Mouse (Mus musculus): ENCODE measurements around the gene Foxp3.
A peak's percentile ranks its signal among the peaks of the same experiment; 100 is the strongest.

Foxp3 gene

DNA sequence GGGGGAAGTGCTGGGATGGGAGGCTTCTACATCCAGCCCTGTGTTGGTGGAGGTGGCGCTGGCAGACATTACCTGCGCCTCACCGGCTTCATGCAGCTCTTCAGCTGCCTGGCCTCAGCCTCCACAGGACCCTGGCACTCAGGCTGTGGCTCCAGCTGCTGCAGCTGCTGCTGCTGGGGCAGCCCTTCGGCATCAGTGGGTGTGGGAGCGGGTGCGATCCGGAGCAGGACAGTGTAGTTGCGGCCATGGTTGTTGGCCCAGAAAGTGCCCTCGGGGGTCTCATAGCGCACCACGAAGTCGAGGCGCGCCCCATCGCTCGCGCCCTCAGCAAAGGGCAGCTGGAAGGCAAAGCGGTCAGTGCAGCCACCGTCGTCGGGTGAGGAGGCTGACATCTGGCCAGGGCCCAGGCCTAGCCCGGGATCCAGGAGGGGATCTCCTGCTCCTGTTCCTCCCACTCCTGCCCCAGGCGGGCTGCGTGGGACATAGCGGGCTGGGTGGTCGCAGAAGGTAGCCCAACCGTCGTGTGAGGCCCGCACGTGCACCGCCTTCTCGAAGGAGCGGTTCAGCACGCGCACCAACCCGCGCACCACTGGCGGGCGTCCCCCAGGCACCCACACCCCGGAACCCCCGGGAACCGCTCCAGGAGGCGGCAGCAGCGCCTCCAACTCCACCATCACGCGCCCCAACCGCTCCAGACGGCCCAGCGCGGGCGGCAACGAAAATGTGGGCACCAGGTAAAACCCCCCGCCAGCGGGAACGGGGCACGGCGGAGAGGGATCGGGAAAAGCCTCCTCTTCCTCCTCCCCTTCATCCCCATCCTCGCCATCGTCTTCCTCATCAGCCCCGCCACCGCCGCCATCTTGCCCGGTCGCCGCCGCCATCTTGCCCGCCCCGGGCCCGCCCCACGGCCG lies at the start of gene Foxp3:
Gene Foxp3, plus strand, starts transcription at position 469 of the 911 bp plus-strand sequence.
- no peak for DNase-seq (ENCODE audit: low spot score)

DNA sequence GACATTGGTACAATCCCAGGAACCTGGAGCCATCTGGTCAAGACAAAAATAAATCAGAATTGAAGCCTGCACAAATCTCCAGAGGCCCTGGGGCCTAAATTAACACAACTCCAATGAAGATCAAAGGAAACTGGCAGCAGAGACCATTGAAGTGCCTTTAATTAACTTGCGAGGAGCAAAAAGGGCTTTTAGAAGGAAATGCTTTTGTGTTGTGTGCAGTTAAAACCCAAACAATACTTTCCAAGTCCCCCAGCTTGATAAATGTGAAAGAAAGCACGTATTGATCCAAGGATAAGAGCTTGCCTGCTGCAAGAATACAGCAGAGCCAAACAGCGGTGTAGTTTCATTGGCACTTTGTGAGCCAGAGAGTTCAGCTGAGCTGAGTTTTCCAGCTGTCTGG lies 48.5 kb upstream of the Foxp3 start:
- DNase-seq (ENCODE audit: low spot score), result no peak

DNA sequence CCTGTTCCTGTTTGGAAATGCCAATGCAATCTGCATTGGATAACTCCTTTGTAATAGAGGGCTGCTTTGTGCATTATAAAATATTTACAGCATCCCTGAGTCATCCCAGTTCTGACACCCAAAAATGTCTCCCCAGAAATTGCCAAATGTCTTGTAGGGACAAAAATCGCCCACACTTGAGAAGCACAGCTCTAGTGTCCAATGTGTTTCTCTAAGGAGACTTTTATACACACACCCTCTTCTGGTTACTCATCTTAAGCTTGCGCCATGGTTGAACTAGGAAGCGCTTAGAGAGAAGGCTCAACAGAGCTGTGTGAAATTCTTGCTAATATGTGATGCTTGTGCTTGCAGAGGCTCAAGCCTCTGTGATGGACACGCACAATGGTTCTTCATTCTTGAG lies 20.0 kb upstream of the Foxp3 start:
- DNase-seq (ENCODE audit: low spot score), result no peak

DNA sequence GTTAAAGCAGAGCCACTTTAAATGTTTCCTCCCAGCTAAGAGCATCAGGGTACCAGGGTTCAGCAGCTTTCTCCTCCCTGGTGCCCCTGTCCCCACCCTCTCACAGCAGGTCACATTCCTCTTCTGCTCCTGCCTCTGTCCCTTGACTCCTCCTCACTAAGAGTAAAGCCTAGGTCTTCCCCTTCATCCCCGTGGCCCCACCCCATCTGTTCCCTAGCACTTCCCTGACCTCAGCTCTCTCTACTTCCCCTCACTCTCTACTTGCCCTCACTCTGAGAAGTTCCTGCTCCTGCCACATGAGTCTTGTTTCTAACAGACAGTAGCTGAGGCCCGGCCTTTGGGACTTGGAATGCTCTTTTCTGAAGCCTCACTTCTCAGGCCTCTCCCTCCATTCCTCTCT lies 10.4 kb upstream of the Foxp3 start:
- no peak for DNase-seq (ENCODE audit: low spot score)

DNA sequence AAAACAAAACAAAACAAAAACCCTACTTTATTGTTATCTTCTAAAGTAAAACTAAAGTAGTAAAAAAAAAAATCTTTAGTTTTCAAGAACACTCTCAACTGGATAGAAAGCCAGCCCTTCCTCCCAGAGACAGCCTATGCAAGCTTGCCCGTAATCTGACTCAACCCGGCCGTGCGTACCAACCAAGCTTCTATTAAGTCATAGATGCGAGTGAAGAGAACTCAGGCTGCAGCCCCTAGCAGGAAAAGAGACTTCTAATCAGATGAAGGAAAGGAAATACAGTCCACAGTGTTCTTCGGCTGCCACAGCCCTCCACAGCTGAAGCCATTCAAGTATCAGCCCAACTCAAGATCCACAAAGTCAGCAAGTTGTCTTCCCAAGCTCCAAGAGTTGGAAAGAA lies 7.1 kb upstream of the Foxp3 start:
- no peak for DNase-seq (ENCODE audit: low spot score)

DNA sequence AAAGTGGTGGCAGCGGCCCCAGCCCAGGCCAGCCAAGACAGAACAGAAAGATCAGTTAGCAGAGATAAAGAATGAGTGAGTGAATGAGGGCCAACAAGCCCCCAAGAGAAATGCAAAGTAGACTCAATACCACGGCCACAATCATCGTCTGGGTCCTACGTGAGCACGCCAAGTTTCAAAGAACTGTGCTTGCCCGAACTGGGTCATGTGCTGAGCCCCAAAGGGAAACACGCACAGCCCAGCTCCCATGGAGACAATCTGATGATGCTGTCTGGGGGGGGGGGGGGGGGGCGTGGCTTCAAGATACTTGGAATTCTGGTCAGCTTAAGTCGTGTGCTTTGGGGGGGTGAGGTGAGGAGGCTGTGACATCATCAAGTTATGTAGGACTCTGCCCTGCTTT lies 6.0 kb upstream of the Foxp3 start:
- DNase-seq (ENCODE audit: low spot score), result no peak

DNA sequence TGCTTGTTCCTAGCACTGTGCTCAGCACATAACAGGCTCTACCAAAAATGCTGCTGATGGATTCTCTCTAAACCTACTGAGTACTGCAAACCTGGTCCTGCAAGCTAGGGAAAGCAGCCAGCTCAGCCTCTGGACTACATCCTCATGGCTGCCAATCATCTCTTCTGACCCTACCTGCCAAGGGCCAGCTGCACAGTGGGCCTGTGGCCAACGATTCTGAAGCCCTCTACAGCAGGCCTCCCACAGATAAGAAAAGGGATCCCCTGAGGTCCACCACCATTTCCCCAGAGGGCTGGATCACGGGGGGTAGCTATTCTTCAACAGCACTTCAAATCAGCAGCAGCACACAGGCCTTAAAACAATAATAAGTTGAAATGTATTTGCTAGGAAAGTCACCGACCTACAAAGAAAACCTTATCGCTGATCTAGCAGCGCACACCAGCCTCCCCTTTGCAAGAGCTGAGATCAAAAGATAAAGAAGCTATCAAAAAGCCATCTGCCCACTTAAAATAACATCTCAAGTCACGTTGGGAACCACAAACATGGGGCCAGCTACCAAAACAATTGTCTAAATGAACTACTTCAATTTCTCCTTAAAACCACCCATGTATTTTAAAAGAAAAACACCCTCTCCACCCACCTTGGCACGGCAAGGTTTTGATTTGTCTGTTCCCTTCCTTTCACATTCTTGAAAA lies 2.8 kb upstream of the Foxp3 start:
- no peak for DNase-seq (ENCODE audit: low spot score)

DNA sequence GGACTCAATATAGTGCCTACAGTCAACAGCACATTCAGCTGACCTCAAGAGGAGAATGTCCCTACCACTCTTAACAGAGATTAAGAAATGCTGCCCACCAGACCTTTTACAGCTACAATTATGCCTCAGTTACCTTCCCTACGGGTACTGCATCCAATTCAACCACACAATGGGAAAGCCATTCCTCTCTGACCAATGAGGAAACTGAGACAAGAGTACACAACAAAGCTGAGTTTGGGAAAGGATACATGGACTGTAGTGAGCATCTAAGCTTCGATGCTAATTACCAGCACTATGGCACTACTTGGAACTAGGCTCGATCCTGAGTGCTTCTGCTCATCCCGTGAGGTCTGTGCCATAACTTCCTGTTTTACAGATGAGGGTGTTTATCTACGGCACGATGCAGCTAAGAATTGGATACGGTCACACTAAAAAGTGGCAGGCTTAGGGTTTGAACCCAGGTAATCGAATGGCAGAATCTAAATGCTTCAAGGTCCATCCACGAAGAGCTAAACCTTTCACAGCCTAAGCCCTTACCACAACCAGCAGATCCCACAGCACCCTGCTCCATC lies 1.8 kb upstream of the Foxp3 start:
- no peak for DNase-seq (ENCODE audit: low spot score)

DNA sequence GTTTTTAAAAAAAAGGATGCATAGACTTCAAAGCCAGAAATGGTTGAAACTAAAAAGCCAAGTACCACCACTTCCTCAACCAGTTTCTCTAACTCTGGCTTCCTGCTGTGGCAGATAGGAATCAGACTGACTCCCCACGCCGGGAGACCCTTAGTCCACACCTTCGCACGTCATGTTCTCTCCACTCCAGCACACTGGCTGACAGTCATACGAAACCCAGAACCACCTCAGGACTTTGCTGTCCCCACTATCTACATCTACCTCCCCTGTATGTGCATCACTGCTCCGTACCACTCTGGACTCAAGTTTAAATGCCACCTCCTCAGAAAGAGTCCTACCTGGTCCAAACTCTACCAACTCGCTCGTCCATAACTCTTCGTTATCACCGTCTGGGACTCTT lies 978 bp upstream of the Foxp3 start:
- DNase-seq (ENCODE audit: low spot score), result no peak

DNA sequence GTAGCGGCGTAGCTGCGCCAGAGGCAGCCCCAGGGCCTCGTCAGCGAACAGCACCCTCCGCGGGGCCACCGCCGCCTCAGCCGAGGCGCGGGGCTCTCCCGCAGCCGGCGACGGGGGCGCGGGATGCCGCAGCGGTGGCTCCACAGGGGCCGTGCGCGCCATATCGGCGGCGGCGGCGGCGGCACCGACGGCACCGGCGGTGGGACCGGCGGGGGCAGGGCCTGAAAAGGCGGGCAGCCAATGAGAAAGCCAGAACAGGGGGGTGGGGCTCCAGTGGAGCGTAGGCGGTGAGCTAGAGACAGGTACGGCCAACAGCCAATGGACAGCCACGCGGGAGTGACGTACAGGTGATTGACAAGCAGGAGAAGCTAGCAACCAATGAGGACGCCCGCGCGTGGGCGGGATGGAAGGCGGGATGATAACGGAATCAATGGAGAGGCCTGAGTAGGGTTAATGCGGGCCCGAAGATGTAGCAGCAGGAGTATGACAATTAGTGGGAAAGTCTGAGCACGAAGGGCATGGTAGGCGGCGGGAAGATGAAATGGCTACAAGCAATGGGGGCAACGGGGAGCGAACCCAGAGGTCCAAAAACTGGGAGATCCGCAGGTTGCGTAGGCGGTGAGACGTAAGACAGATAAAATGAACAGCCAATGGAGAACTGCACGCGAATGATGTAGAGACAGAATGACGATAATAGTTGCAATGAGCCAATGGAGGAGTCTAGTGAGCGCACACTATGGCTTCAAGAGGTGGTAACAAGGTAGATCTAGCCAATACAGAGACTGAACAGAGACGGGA lies 842 bp downstream of the Foxp3 start, which contains the start of gene Ppp1r3f:
Gene Ppp1r3f, minus strand, starts transcription at position 197 of the 798 bp plus-strand sequence.
- DNase-seq (ENCODE audit: low spot score), result peak; percentile 93

DNA sequence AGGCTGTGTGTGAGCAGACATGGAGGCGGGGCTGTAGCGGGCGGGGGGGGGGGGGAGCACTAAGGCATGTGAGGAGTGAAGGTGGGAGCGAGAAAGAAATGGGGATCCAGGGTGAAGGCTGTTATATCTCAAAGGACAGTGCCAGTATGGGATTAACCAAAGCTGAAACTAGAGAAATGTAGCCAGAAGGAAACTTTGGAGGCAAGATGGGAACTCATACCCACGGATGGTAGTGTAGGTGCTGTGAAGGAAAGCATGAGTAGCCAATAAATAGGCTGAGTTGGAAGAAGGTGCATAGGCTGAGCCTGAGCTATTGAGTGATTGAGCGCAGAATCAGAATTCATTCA lies 1.4 kb downstream of the Foxp3 start:
- DNase-seq (ENCODE audit: low spot score), result no peak

DNA sequence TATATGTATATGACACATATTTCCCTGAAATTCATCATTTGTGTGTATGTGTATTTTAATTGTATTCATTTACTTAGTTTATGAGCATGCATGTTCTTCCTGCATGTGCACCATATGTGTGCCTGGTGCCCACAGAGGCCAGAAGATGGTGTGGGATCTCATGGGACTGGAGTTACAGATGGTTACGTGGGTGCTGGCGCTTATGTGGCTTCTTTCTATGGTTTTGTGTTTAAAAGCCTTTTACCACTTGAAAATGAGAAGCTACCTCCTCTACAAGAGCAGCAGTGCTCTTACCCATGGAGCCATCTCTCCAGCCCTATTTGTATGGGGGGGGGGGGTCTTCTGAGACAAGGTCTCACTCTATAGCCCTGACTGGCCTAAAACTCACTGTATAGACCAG lies 7.7 kb downstream of the Foxp3 start:
- DNase-seq (ENCODE audit: low spot score), result no peak

DNA sequence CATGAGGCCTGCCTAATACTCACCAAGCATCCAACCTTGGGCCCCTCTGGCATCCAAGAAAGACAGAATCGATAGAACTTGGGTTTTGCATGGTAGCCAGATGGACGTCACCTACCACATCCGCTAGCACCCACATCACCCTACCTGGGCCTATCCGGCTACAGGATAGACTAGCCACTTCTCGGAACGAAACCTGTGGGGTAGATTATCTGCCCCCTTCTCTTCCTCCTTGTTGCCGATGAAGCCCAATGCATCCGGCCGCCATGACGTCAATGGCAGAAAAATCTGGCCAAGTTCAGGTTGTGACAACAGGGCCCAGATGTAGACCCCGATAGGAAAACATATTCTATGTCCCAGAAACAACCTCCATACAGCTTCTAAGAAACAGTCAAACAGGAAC lies 10.4 kb downstream of the Foxp3 start:
- no peak for DNase-seq (ENCODE audit: low spot score)

DNA sequence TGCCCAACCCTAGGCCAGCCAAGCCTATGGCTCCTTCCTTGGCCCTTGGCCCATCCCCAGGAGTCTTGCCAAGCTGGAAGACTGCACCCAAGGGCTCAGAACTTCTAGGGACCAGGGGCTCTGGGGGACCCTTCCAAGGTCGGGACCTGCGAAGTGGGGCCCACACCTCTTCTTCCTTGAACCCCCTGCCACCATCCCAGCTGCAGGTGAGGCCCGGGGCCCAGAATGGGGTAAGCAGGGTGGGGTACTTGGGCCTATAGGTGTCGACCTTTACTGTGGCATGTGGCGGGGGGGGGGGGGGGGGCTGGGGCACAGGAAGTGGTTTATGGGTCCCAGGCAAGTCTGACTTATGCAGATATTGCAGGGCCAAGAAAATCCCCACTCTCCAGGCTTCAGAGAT lies 12.9 kb downstream of the Foxp3 start:
- no peak for DNase-seq (ENCODE audit: low spot score)

DNA sequence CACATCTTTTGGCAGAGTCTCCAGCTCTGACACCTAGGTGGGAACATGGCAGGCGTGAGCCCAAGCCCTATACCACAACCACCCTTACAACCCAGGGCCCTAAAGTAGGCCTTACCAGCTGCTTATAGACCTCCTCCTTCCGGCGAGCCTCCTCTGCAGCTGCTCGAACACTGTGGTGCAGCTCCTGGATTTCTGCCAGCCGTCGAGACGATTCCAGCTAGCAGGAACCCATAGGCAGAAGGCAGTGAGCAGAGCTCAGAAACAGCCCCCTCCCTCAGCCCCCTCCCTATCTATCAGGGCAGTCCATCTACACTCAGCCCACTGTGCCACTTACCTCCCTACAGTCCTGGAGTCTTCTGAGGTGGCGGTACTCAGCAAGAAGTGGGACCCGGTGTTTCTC lies 21.9 kb downstream of the Foxp3 start:
- no peak for DNase-seq (ENCODE audit: low spot score)

DNA sequence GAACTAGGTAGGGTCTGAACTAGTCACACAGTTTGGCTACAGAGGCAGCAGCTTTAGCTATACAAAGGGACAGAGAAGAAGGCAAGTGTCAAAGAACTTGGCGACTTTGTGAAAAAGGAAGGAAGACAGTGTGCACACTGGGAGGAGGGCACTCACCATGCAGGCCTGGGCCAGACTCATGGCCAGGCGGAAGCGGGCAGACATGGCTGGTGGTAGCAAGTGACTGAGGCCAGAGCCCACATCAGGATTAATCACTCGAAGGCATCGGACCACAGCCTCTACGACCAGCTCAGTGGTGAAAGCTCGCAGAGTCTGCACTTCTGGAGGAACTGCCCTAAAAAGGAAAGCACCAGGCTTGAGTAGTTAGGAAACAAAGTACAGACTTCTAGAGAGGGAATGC lies 30.6 kb downstream of the Foxp3 start:
- DNase-seq (ENCODE audit: low spot score), result no peak

DNA sequence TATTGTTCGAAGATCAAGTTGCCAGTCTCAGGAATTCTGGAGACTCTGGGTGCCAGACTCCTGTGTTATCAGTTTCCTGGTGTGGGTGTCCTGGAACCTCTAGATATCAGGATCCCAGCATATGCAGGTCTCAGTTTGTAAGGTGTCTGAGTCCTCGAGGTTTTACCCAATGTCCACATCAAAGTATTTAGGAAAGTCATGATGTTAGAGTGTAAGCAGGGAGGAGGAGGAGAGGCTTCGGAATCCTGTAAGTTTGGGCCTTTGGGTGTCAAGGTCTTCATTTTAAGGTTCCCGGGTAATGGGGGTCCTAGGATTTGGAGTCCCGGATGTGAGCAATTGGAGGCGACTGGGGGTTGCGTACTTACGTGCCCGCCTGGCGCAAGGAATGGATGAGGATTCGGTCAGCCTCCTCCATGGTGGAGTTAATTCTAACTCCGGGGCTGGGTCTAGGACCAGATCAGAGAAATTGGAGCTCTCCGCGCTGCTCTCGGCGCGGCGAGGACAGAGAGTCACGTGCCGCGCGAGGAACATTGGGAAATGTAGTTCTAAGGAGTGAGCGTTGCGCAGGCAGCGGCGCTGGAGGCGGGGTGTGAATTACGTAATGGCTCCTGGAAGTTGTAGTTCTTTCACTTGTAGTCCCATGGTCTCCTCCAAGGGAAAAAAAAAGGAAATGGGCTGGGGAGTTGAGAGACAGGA lies 31.6 kb downstream of the Foxp3 start, which contains the start of gene Ccdc22:
Gene Ccdc22, minus strand, starts transcription at position 639 of the 696 bp plus-strand sequence.
- peak; percentile 77 for DNase-seq (ENCODE audit: low spot score)

DNA sequence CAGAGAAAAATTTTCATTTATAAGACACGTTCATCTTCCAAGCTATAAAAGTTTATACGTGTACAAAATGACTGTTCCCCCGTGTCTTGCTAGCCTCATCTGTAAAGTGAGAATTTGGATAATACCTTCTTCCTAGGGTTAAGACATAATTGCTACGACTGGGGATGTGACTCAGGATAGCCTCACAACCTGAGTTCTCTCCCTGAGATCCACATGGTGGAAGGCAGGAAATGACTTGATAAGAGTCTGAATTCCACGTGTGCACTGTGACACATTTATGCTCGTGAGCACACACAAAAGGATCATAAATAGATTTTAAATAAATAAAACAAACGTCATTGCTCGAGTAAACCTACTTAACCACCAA lies 32.1 kb downstream of the Foxp3 start:
- no peak for DNase-seq (ENCODE audit: low spot score)

DNA sequence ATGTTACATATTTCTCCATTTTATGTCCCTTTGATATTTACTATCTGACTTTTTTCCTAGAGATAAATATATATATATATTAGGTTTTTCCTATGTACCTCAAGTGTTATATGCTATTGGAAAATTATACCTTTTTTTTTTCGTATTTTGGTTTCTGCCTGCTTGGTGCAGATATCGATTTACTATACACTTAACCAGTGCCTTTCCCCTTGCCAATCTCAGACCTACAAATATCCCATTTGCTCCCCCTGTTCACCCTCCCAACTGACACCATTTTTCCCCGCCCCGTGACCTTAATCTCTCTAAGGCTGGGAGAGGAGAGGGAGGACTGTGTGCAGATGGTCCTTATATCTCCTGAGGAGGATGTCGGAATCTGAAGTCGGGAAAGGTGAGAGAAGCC lies 33.3 kb downstream of the Foxp3 start, which contains the start of gene Cacna1f:
Gene Cacna1f, plus strand, starts transcription at position 301 of the 400 bp plus-strand sequence.
- no peak for DNase-seq (ENCODE audit: low spot score)

DNA sequence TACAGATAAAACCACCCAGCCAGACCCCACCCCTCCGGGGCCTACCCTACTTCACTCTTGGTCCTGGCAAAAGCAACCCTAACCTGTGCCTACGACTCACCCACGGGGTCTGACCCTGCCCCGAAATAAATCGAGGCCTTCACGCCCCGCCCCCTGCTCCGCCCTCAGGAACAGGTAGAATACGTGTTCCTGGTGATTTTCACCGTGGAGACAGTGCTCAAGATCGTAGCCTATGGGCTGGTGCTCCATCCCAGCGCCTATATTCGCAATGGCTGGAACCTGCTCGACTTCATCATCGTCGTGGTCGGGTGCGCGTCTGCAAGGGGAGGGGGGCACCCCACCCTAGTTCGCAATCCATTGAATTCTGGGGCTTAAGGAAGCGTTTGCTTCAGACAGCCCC lies 36.6 kb downstream of the Foxp3 start:
- no peak for DNase-seq (ENCODE audit: low spot score)

DNA sequence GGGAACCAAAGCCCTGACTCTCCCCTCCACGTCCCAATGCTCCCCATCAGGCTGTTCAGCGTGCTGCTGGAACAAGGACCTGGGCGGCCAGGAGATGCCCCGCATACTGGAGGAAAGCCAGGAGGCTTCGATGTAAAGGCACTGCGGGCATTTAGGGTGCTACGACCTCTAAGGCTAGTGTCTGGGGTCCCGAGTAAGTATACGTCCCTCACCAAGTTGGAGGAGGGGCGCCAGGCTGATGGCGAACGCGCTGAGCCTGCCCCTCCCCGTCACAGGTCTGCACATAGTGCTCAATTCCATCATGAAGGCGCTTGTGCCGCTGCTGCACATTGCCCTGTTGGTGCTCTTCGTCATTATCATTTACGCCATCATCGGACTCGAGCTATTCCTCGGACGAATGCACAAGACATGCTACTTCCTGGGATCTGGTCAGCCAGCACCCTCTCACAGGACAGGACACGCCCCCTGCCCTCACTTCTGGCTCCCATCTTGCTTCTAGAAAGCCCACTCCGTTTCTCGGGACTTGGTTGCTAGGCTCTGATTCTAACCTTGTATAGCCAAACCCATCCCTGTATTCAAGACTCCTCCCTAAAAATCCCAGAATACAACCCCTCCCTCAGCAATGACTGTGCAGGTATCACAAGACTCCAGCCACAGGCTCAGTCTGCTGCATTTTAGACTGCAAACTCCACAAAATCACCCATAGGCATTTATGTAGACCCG lies 37.3 kb downstream of the Foxp3 start:
- no peak for DNase-seq (ENCODE audit: low spot score)

All from c-Kit-positive CD71-positive TER-119-positive erythroid progenitor cells, embryonic 14.5 days (primary cell).